Mouse (Mus musculus) WW6 (cell line): ENCODE results near the gene Rap1a.
A peak's percentile ranks its signal among the peaks of the same experiment; 100 is the strongest.
"Not testable (repeated sequence)": the region's sequence is repeated elsewhere in the genome, so short reads cannot be mapped to it uniquely, and the experiment has no call there.

ENCODE experiments used
- DNase-seq: peaks from one replicate; pipeline ENCODE4 v3.0.0-alpha.2; 2013; ENCODE audit warnings: low read depth, low spot score

Rap1a gene

GRCm38 (mm10) chr3:105716353-105717000 lies 84.7 kb downstream of the Rap1a start:
- DNase-seq, result no peak

GRCm38 (mm10) chr3:105714820-105715167 lies 86.3 kb downstream of the Rap1a start:
- DNase-seq, result no peak

GRCm38 (mm10) chr3:105714091-105714819 lies 86.9 kb downstream of the Rap1a start:
- DNase-seq, result no peak

GRCm38 (mm10) chr3:105712827-105713226 lies 88.3 kb downstream of the Rap1a start:
- no peak for DNase-seq

- DNase-seq, result no peak
Measured at GRCm38 (mm10) chr3:105711741-105712140, 89.4 kb downstream of the Rap1a start.

GRCm38 (mm10) chr3:105710246-105710645 lies 90.9 kb downstream of the Rap1a start:
- DNase-seq, result no peak

GRCm38 (mm10) chr3:105707590-105707989 lies 93.5 kb downstream of the Rap1a start:
- no peak for DNase-seq

- DNase-seq, result no peak
Measured at GRCm38 (mm10) chr3:105706366-105707020, 94.6 kb downstream of the Rap1a start.

- DNase-seq, result no peak
Measured at GRCm38 (mm10) chr3:105705561-105705960, 95.6 kb downstream of the Rap1a start.

- no peak for DNase-seq
Measured at GRCm38 (mm10) chr3:105705061-105705549, 96.0 kb downstream of the Rap1a start.

- peak; percentile 70 for DNase-seq
Measured at GRCm38 (mm10) chr3:105704031-105705008, 96.8 kb downstream of the Rap1a start, which contains the start of gene Inka2. TSS of gene Inka2 (plus strand) at chr3:105704599.

- DNase-seq, result no peak
Measured at GRCm38 (mm10) chr3:105703571-105703970, 97.6 kb downstream of the Rap1a start.

- no peak for DNase-seq
Measured at GRCm38 (mm10) chr3:105701399-105701798, 99.7 kb downstream of the Rap1a start.

GRCm38 (mm10) chr3:105700786-105701185 lies 100.3 kb downstream of the Rap1a start:
- not testable (repeated sequence) for DNase-seq

GRCm38 (mm10) chr3:105699241-105699933 lies 101.7 kb downstream of the Rap1a start:
- no peak for DNase-seq

- DNase-seq, result no peak
Measured at GRCm38 (mm10) chr3:105698311-105698710, 102.8 kb downstream of the Rap1a start.

- DNase-seq, result no peak
Measured at GRCm38 (mm10) chr3:105697148-105697441, 104.0 kb downstream of the Rap1a start.

GRCm38 (mm10) chr3:105696387-105697147 lies 104.6 kb downstream of the Rap1a start:
- no peak for DNase-seq

- no peak for DNase-seq
Measured at GRCm38 (mm10) chr3:105695476-105696386, 105.4 kb downstream of the Rap1a start.
